Mouse (Mus musculus): ENCODE measurements at regions not wholly inside any gene's neighbourhood (a gene's known extent, or its start where the extent isn't known, plus 50 kb on each side); places are given as distances from the start of the nearest gene placed in this dataset.

GRCm38 (mm10) chr6:6455566-6455965 is 122.9 kb downstream of the Sem1 start:
- ATAC-seq (ENCODE audit: borderline replicate concordance, extremely low read depth, low FRiP score, low TSS enrichment), result no peak
- no peaks in the 10 kb centered on the region for H3K4me1 ChIP-seq
- WGBS, result 76% methylated on average over 5 of the region's 5 CpGs

DNA sequence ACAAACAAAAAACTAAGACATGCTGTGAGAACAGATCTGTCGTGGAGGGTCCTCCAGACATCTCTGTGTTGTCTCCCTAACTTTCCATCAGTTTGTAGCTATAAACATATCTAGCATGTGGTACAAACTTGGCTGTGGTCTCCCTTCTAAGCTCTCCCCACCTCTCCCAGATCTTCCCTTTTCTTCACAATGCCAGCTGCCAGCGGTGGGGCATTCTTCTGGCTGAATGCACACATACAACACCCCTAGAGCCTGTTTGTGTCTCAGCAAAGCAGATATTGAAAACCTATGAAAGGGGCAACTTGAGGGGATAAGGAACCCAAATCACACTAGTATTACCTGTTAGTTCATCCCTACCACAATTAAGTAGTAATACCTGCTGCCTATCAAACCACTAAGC is 124.1 kb downstream of the Sem1 start:
- ATAC-seq (ENCODE audit: borderline replicate concordance, extremely low read depth, low FRiP score, low TSS enrichment), result no peak
- no peak overlapping the region for H3K4me2 ChIP-seq
- no peaks in the 10 kb centered on the region for H3K36me3 ChIP-seq
- no peak overlapping the region for H3K27ac ChIP-seq
- H3K4me1 ChIP-seq, result no peaks in the 10 kb centered on the region
- no peak overlapping the region for H3K4me3 ChIP-seq
- 73% methylated on average over 2 of the region's 2 CpGs for WGBS
- no peak overlapping the region for H3K9ac ChIP-seq
- H3K9me3 ChIP-seq, result no peaks in the 10 kb centered on the region
- H3K27me3 ChIP-seq, result no peaks in the 10 kb centered on the region

More at GRCm38 (mm10) chr6:6455566-6455965, 122.9 kb downstream of the Sem1 start:
- Histone ChIP-seq H3K36me3 (no peaks in the 10 kb centered on the region), H3K4me3 (no peak overlapping the region), H3K4me2 (no peak overlapping the region), H3K9ac (no peak overlapping the region), H3K27me3 (no peaks in the 10 kb centered on the region), H3K27ac (no peak overlapping the region), H3K9me3 (no peaks in the 10 kb centered on the region)

- no peak for ATAC-seq (ENCODE audit: borderline replicate concordance, extremely low read depth, low FRiP score, low TSS enrichment)
- H3K4me2 ChIP-seq, result no peak overlapping the region
- no peaks in the 10 kb centered on the region for H3K4me1 ChIP-seq
- 47% methylated on average over 3 of the region's 3 CpGs for WGBS
- H3K27me3 ChIP-seq, result no peaks in the 10 kb centered on the region
- H3K4me3 ChIP-seq, result no peak overlapping the region
- no peaks in the 10 kb centered on the region for H3K36me3 ChIP-seq
- no peak overlapping the region for H3K27ac ChIP-seq
- no peaks in the 10 kb centered on the region for H3K9me3 ChIP-seq
- H3K9ac ChIP-seq, result no peak overlapping the region
Observed at GRCm38 (mm10) chr6:6434855-6435254, 143.6 kb downstream of the Sem1 start.

GRCm38 (mm10) chr6:6434261-6434802 is 144.1 kb downstream of the Sem1 start:
- Histone ChIP-seq H3K9me3 (no peaks in the 10 kb centered on the region), H3K4me1 (no peaks in the 10 kb centered on the region), H3K4me2 (no peak overlapping the region), H3K9ac (no peak overlapping the region), H3K4me3 (no peak overlapping the region), H3K36me3 (no peaks in the 10 kb centered on the region), H3K27ac (no peak overlapping the region), H3K27me3 (no peaks in the 10 kb centered on the region)
- ATAC-seq (ENCODE audit: borderline replicate concordance, extremely low read depth, low FRiP score, low TSS enrichment), result no peak
- WGBS, result 72% methylated on average over 5 of the region's 5 CpGs

GRCm38 (mm10) chr6:6433179-6433578 is 145.3 kb downstream of the Sem1 start:
- H3K4me3 ChIP-seq, result no peak overlapping the region
- 76% methylated on average over 6 of the region's 6 CpGs for WGBS
- H3K4me1 ChIP-seq, result no peaks in the 10 kb centered on the region
- H3K9ac ChIP-seq, result no peak overlapping the region
- H3K27ac ChIP-seq, result no peak overlapping the region
- no peaks in the 10 kb centered on the region for H3K9me3 ChIP-seq
- H3K36me3 ChIP-seq, result no peaks in the 10 kb centered on the region
- H3K4me2 ChIP-seq, result no peak overlapping the region
- ATAC-seq (ENCODE audit: borderline replicate concordance, extremely low read depth, low FRiP score, low TSS enrichment), result no peak
- H3K27me3 ChIP-seq, result no peaks in the 10 kb centered on the region

GRCm38 (mm10) chr6:6414654-6415610 is 163.5 kb downstream of the Sem1 start:
- no peak for ATAC-seq (ENCODE audit: borderline replicate concordance, extremely low read depth, low FRiP score, low TSS enrichment)
- H3K4me1 ChIP-seq, result no peaks in the 10 kb centered on the region
- 79% methylated on average over 9 of the region's 9 CpGs for WGBS
- H3K36me3 ChIP-seq, result no peaks in the 10 kb centered on the region
- H3K27me3 ChIP-seq, result no peaks in the 10 kb centered on the region
- no peak overlapping the region for H3K4me2 ChIP-seq
- H3K9me3 ChIP-seq, result no peaks in the 10 kb centered on the region
- no peak overlapping the region for H3K27ac ChIP-seq
- H3K9ac ChIP-seq, result no peak overlapping the region
- H3K4me3 ChIP-seq, result no peak overlapping the region

DNA sequence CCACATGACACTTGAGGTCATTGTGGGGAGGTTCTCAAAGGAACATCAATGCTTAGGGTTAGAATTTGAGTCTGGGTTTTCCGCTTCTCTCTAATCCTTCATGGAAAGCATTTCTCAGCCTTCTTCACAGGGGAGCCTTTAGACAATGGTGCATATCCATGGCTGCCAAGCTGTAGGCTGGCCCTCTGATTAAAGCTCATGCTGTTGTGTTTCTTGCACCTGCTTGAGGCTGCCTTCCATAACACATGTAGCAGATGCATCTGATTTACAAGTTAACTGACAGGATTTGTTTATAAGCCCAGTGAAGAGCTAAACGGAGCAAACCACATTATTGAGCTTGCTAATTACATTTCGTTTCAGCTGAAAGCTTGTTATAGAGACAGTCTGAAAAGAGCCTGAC is 180.5 kb downstream of the Sem1 start:
- no peak overlapping the region for H3K9ac ChIP-seq
- H3K36me3 ChIP-seq, result no peaks in the 10 kb centered on the region
- ATAC-seq (ENCODE audit: borderline replicate concordance, extremely low read depth, low FRiP score, low TSS enrichment), result no peak
- WGBS, result 69% methylated on average over 3 of the region's 3 CpGs
- H3K27ac ChIP-seq, result no peak overlapping the region
- no peak overlapping the region for H3K4me2 ChIP-seq
- no peaks in the 10 kb centered on the region for H3K27me3 ChIP-seq
- H3K4me3 ChIP-seq, result no peak overlapping the region
- no peaks in the 10 kb centered on the region for H3K9me3 ChIP-seq
- no peaks in the 10 kb centered on the region for H3K4me1 ChIP-seq

GRCm38 (mm10) chr6:6389454-6390445 is 172.8 kb upstream of the Slc25a13 start:
- H3K27ac ChIP-seq, result no peak overlapping the region
- no peaks in the 10 kb centered on the region for H3K27me3 ChIP-seq
- H3K4me3 ChIP-seq, result no peak overlapping the region
- H3K36me3 ChIP-seq, result no peaks in the 10 kb centered on the region
- H3K4me1 ChIP-seq, result no peaks in the 10 kb centered on the region
- H3K4me2 ChIP-seq, result no peak overlapping the region
- ATAC-seq (ENCODE audit: borderline replicate concordance, extremely low read depth, low FRiP score, low TSS enrichment), result no peak
- 74% methylated on average over 16 of the region's 16 CpGs for WGBS
- H3K9me3 ChIP-seq, result no peaks in the 10 kb centered on the region
- H3K9ac ChIP-seq, result no peak overlapping the region

DNA sequence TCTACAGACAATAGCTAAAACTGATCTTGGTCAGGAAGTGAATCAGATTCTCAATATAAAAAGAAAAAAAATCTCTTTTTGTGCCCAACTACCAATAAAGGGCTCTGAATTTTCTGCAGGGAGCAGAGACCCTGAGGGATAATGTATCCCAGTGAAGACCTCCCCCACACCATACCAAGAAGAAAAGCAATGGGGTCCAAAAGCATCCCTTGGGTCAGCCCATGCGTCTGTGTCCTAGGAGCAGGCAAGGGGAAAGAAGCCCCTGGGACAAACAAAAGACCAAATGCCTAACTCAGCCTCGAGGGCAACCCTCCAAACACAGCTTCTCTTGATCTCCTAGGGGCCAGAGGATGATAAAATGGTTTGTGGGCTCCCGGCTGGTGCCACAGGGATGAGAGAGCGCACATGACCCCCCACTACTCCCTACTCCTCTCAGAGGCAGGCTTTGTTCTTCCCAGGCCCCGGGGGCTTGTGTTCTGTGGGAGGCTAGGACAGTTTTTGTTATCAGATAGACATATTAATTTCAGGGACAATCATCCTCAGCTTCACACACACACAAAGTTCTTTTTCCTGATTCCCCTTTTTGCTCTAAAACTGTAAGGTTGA is 172.0 kb upstream of the Slc25a13 start:
- Histone ChIP-seq H3K9me3 (no peaks in the 10 kb centered on the region), H3K4me3 (no peak overlapping the region), H3K4me2 (no peak overlapping the region), H3K36me3 (no peaks in the 10 kb centered on the region), H3K27ac (no peak overlapping the region), H3K4me1 (no peaks in the 10 kb centered on the region), H3K9ac (no peak overlapping the region), H3K27me3 (no peaks in the 10 kb centered on the region)
- ATAC-seq (ENCODE audit: borderline replicate concordance, extremely low read depth, low FRiP score, low TSS enrichment), result no peak
- 46% methylated on average over 5 of the region's 5 CpGs for WGBS

- WGBS, result 68% methylated on average over 5 of the region's 5 CpGs
Observed at GRCm38 (mm10) chr6:6387571-6387970, 170.6 kb upstream of the Slc25a13 start.

DNA sequence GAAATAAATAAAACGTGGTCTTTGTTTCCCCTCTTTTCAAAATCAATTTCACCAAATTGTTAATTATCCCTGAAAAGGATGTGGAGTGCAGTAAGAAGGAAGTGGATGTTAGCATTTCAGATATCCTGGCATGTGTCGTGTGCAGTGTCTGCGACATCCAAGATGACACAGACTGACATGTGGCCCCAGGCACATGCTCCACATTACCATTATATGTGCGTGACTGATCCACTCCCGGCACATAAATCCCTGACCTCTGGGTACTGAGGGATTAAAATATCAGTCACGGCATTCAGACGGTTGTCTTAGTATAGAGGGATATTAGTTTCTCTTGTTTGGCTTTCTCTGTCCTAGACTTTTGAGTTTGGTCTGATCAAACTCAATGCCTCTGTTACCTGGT is 168.0 kb upstream of the Slc25a13 start:
- H3K9me3 ChIP-seq, result no peaks in the 10 kb centered on the region
- no peak overlapping the region for H3K4me3 ChIP-seq
- H3K27ac ChIP-seq, result no peak overlapping the region
- WGBS, result 72% methylated on average over 7 of the region's 7 CpGs
- H3K4me1 ChIP-seq, result no peaks in the 10 kb centered on the region
- no peak for ATAC-seq (ENCODE audit: borderline replicate concordance, extremely low read depth, low FRiP score, low TSS enrichment)
- H3K36me3 ChIP-seq, result no peaks in the 10 kb centered on the region
- H3K27me3 ChIP-seq, result no peaks in the 10 kb centered on the region
- no peak overlapping the region for H3K9ac ChIP-seq
- no peak overlapping the region for H3K4me2 ChIP-seq

More at GRCm38 (mm10) chr6:6387571-6387970, 170.6 kb upstream of the Slc25a13 start:
- Histone ChIP-seq H3K27ac (no peak overlapping the region), H3K4me2 (no peak overlapping the region), H3K4me1 (no peaks in the 10 kb centered on the region), H3K9me3 (no peaks in the 10 kb centered on the region), H3K9ac (no peak overlapping the region), H3K27me3 (no peaks in the 10 kb centered on the region), H3K4me3 (no peak overlapping the region), H3K36me3 (no peaks in the 10 kb centered on the region)
- no peak for ATAC-seq (ENCODE audit: borderline replicate concordance, extremely low read depth, low FRiP score, low TSS enrichment)

All from lung, embryonic 15.5 days (tissue).